Mouse (Mus musculus) stomach, postnatal 0 days (tissue): ENCODE results near the gene Osm.

Experiments
- CTCF ChIP-seq: IDR thresholded peaks from 2 replicates; pipeline ENCODE4 v1.5.1; 2016; ENCODE audit warnings: antibody characterized with exemption, low read depth, mild to moderate bottlenecking, moderate library complexity
- EP300 ChIP-seq: optimal IDR thresholded peaks from 2 replicates; pipeline ENCODE3; 2016; ENCODE audit warnings: antibody characterized with exemption

- no peak for TF ChIP-seq EP300
- TF ChIP-seq CTCF, result no peak
Observed at GRCm38 (mm10) chr11:4213107-4213506, 23.1 kb upstream of the Osm start.
